Mouse (Mus musculus) cortical plate, adult 2 months (tissue): ENCODE results near the gene Gbgt1.

Source experiments
- CTCF ChIP-seq: fragments of 200-500 bp; IDR thresholded peaks from 2 replicates; pipeline ENCODE4 v1.5.1; 2011; ENCODE audit warnings: mild to moderate bottlenecking, control low read depth, low read length; ENCODE audit not compliant: insufficient read depth; ENCODE audit errors: extremely low read depth
- POLR2A ChIP-seq: fragments of 200-500 bp; IDR thresholded peaks from 2 replicates; pipeline ENCODE4 v1.6.1; 2011; ENCODE audit warnings: mild to moderate bottlenecking, low read length, control low read depth; ENCODE audit not compliant: insufficient read depth; ENCODE audit errors: extremely low read depth

- no peak for TF ChIP-seq POLR2A
- no peak for TF ChIP-seq CTCF
Observed at GRCm38 (mm10) chr2:28543894-28544293, 47.2 kb downstream of the Gbgt1 start.
